Mouse (Mus musculus) CH12.LX (cell line): ENCODE results near the gene 4930455H04Rik. TPM values are rescaled to one million over a fixed set of nuclear protein-coding genes. Genes with fewer than 3 reads are reported as not detected.

ENCODE experiments used
- DNase-seq: peaks from one replicate; pipeline ENCODE4 v3.0.0-alpha.2; 2013; ENCODE audit errors: extremely low read depth
- H3K27ac ChIP-seq: 2 replicates; pipeline ENCODE4 v1.5.1; 2012; ENCODE audit warnings: low read depth, mild to moderate bottlenecking, control low read depth, moderate library complexity; ENCODE audit not compliant: insufficient read depth
- H3K27me3 ChIP-seq: replicated peaks from 2 replicates; pipeline ENCODE3; 2012; ENCODE audit warnings: inconsistent platforms
- H3K36me3 ChIP-seq, 2 experiments: replicated peaks in 1 of 2; 2 replicates each; pipeline versions ENCODE3 to v1.6.1; 2012; ENCODE audit warnings: inconsistent platforms in 1 of 2, low read length in 1 of 2, mild to moderate bottlenecking in 1 of 2, mixed read lengths in 1 of 2, moderate library complexity in 1 of 2; ENCODE audit not compliant: control insufficient read depth in 1 of 2, insufficient read depth in 1 of 2
- H3K4me1 ChIP-seq, 2 experiments: 2 replicates each; pipeline ENCODE4 v1.6.1; 2012; ENCODE audit warnings: inconsistent platforms in 1 of 2, moderate library complexity in 1 of 2; ENCODE audit not compliant: insufficient read depth in 2 of 2, control insufficient read depth in 1 of 2
- H3K4me2 ChIP-seq: 2 replicates; pipeline ENCODE4 v1.6.1; 2012; ENCODE audit warnings: low read depth, mild to moderate bottlenecking, control low read depth; ENCODE audit not compliant: poor library complexity, insufficient read depth, severe bottlenecking
- H3K4me3 ChIP-seq, 3 experiments: fragments of 150-350 bp in 1 of 3; sonication (generic) in 1 of 3; replicated peaks in 1 of 3; 2 replicates each; pipeline versions ENCODE3 to v1.5.1; 2011 to 2012; ENCODE audit warnings: low read depth in 2 of 3, low read length in 2 of 3, mild to moderate bottlenecking in 2 of 3, moderate library complexity in 2 of 3, control low read depth in 1 of 3, improper control_type of control experiment in 1 of 3, inconsistent platforms in 1 of 3, mixed read lengths in 1 of 3; ENCODE audit not compliant: poor library complexity in 1 of 3
- H3K79me2 ChIP-seq: replicated peaks from 2 replicates; pipeline ENCODE4 v1.6.1; 2012; ENCODE audit warnings: mild to moderate bottlenecking, moderate library complexity; ENCODE audit not compliant: control insufficient read depth, poor library complexity, insufficient read depth, severe bottlenecking; ENCODE audit errors: extremely low read depth
- H3K9ac ChIP-seq: 2 replicates; pipeline ENCODE4 v1.6.1; 2012; ENCODE audit warnings: low read depth, mild to moderate bottlenecking, control low read depth, moderate library complexity; ENCODE audit not compliant: insufficient read depth
- H3K9me3 ChIP-seq: replicated peaks from 2 replicates; pipeline ENCODE3; 2012; ENCODE audit warnings: low read length, inconsistent platforms, mixed read lengths
- CHD2 ChIP-seq: IDR thresholded peaks from 2 replicates; pipeline ENCODE4 v1.6.1; 2011; ENCODE audit warnings: low read length, improper control_type of control experiment
- CTCF ChIP-seq, 2 experiments: IDR thresholded peaks in 1 of 2; conservative IDR thresholded peaks in 1 of 2; 2 replicates each; pipeline ENCODE4 v1.5.1; 2011 to 2012; ENCODE audit warnings: low read depth in 2 of 2, low read length in 2 of 2, improper control_type of control experiment in 1 of 2, inconsistent platforms in 1 of 2, mild to moderate bottlenecking in 1 of 2, moderate library complexity in 1 of 2
- E2F4 ChIP-seq: IDR thresholded peaks from 2 replicates; pipeline ENCODE4 v1.6.1; 2011; ENCODE audit warnings: low read depth, low read length, improper control_type of control experiment; ENCODE audit not compliant: insufficient replicate concordance
- ELF1 ChIP-seq: IDR thresholded peaks from 2 replicates; pipeline ENCODE4 v1.6.1; 2014; ENCODE audit warnings: low read depth, mild to moderate bottlenecking, inconsistent platforms, low read length, improper control_type of control experiment
- EP300 ChIP-seq: IDR thresholded peaks from 2 replicates; pipeline ENCODE4 v1.6.1; 2011; ENCODE audit warnings: low read length, improper control_type of control experiment
- GABPA ChIP-seq: IDR thresholded peaks from 2 replicates; pipeline ENCODE4 v1.6.1; 2012; ENCODE audit warnings: low read depth, low read length, improper control_type of control experiment, inconsistent platforms; ENCODE audit not compliant: insufficient replicate concordance
- HCFC1 ChIP-seq: IDR thresholded peaks from 2 replicates; pipeline ENCODE4 v1.6.1; 2012; ENCODE audit warnings: low read depth, mild to moderate bottlenecking, inconsistent platforms, low read length, improper control_type of control experiment
- IRF4 ChIP-seq: IDR thresholded peaks from 2 replicates; pipeline ENCODE4 v1.6.1; 2014; ENCODE audit warnings: low read depth, mild to moderate bottlenecking, inconsistent platforms, low read length, improper control_type of control experiment
- JUN ChIP-seq: IDR thresholded peaks from 2 replicates; pipeline ENCODE4 v1.6.1; 2011; ENCODE audit warnings: low read depth, mild to moderate bottlenecking, low read length, improper control_type of control experiment, moderate library complexity; ENCODE audit not compliant: insufficient read depth
- JUND ChIP-seq: conservative IDR thresholded peaks from 2 replicates; pipeline ENCODE4 v1.6.1; 2011; ENCODE audit warnings: low read depth, low read length, improper control_type of control experiment
- MAFK ChIP-seq: IDR thresholded peaks from 2 replicates; pipeline ENCODE4 v1.6.1; 2011; ENCODE audit warnings: low read length, improper control_type of control experiment; ENCODE audit not compliant: insufficient replicate concordance
- MAX ChIP-seq: IDR thresholded peaks from 2 replicates; pipeline ENCODE4 v1.6.1; 2011; ENCODE audit warnings: low read length, improper control_type of control experiment
- MAZ ChIP-seq: IDR thresholded peaks from 2 replicates; pipeline ENCODE4 v1.6.1; 2012; ENCODE audit warnings: low read depth, mild to moderate bottlenecking, inconsistent platforms, low read length, improper control_type of control experiment, moderate library complexity
- MEF2A ChIP-seq: IDR thresholded peaks from 2 replicates; pipeline ENCODE4 v1.6.1; 2014; ENCODE audit warnings: low read depth, mild to moderate bottlenecking, inconsistent platforms, low read length, improper control_type of control experiment, borderline replicate concordance
- MXI1 ChIP-seq: IDR thresholded peaks from 2 replicates; pipeline ENCODE4 v1.6.1; 2011; ENCODE audit warnings: mild to moderate bottlenecking, low read depth, low read length, improper control_type of control experiment
- NELFE ChIP-seq: IDR thresholded peaks from 2 replicates; pipeline ENCODE4 v1.6.1; 2011; ENCODE audit warnings: low read depth, low read length, improper control_type of control experiment
- NRF1 ChIP-seq: IDR thresholded peaks from 2 replicates; pipeline ENCODE4 v1.6.1; 2014; ENCODE audit warnings: low read depth, mild to moderate bottlenecking, inconsistent platforms, low read length, improper control_type of control experiment, moderate library complexity
- PAX5 ChIP-seq: IDR thresholded peaks from 2 replicates; pipeline ENCODE4 v1.6.1; 2012; ENCODE audit warnings: low read length, inconsistent platforms, mixed read lengths
- POLR2AphosphoS2 ChIP-seq: IDR thresholded peaks from 2 replicates; pipeline ENCODE4 v1.6.1; 2011; ENCODE audit warnings: low read depth, low read length, improper control_type of control experiment
- RAD21 ChIP-seq: IDR thresholded peaks from 2 replicates; pipeline ENCODE4 v1.6.1; 2011; ENCODE audit warnings: low read depth, mild to moderate bottlenecking, low read length, improper control_type of control experiment, moderate library complexity
- RCOR1 ChIP-seq: conservative IDR thresholded peaks from 2 replicates; pipeline ENCODE4 v1.6.1; 2012; ENCODE audit warnings: low read depth, mild to moderate bottlenecking, inconsistent platforms, low read length, improper control_type of control experiment
- SMC3 ChIP-seq: IDR thresholded peaks from 2 replicates; pipeline ENCODE4 v1.6.1; 2011; ENCODE audit warnings: low read depth, low read length, improper control_type of control experiment
- TBP ChIP-seq: conservative IDR thresholded peaks from 2 replicates; pipeline ENCODE4 v1.6.1; 2011; ENCODE audit warnings: low read depth, low read length, improper control_type of control experiment
- TCF12 ChIP-seq: IDR thresholded peaks from 2 replicates; pipeline ENCODE4 v1.6.1; 2014; ENCODE audit warnings: low read depth, mild to moderate bottlenecking, inconsistent platforms, low read length, improper control_type of control experiment
- UBTF ChIP-seq: IDR thresholded peaks from 2 replicates; pipeline ENCODE4 v1.6.1; 2012; ENCODE audit warnings: low read depth, mild to moderate bottlenecking, inconsistent platforms, low read length, improper control_type of control experiment, moderate library complexity
- USF1 ChIP-seq: IDR thresholded peaks from 2 replicates; pipeline ENCODE4 v1.6.1; 2014; ENCODE audit warnings: low read depth, mild to moderate bottlenecking, inconsistent platforms, low read length, improper control_type of control experiment
- USF2 ChIP-seq: conservative IDR thresholded peaks from 2 replicates; pipeline ENCODE4 v1.6.1; 2011; ENCODE audit warnings: low read depth, low read length, improper control_type of control experiment
- ZC3H11A ChIP-seq: IDR thresholded peaks from 2 replicates; pipeline ENCODE4 v1.6.1; 2012; ENCODE audit warnings: low read depth, mild to moderate bottlenecking, inconsistent platforms, low read length, improper control_type of control experiment
- ZMIZ1 ChIP-seq: IDR thresholded peaks from 2 replicates; pipeline ENCODE4 v1.6.1; 2012; ENCODE audit warnings: low read depth, mild to moderate bottlenecking, inconsistent platforms, low read length, improper control_type of control experiment
- ZNF384 ChIP-seq: IDR thresholded peaks from 2 replicates; pipeline ENCODE4 v1.6.1; 2012; ENCODE audit warnings: low read depth, low read length, improper control_type of control experiment, inconsistent platforms
- dilution Hi-C: fragments of 300-500 bp; cut with MboI; formaldehyde crosslinking; loops from 2 replicates; pipeline ENCODE4 v1.14.3; 2020; ENCODE audit warnings: low sequenced_read_pairs; ENCODE audit not compliant: extremely low pct_unique_long_range_greater_than_20kb, extremely low pct_ligation_motif_present
- in situ Hi-C: fragments of 300-500 bp; cut with MboI; formaldehyde crosslinking; loops from 3 replicates; pipeline ENCODE4 v1.14.3; 2019; ENCODE audit warnings: low sequenced_read_pairs, low pct_ligation_motif_present, low pct_unique_long_range_greater_than_20kb, mixed read lengths
- polyA plus RNA-seq: library from polyadenylated mRNA; unstranded; fragments of >175 nt; gene quantifications from 2 replicates; pipeline ENCODE4 v1.2.1, GENCODE M21; 2012; ENCODE audit warnings: low read depth; ENCODE audit not compliant: insufficient read length
- total RNA-seq, 2 experiments: library from RNA; depleted of rRNA; stranded (reverse); fragments of 300-350 nt in 1 of 2; fragments of >200 nt in 1 of 2; gene quantifications; 2 replicates each; pipeline ENCODE4 v1.2.3; 2012 to 2014

Gene 4930455H04Rik
- total and polyA plus RNA-seq, 3 experiments: not detected

DNA sequence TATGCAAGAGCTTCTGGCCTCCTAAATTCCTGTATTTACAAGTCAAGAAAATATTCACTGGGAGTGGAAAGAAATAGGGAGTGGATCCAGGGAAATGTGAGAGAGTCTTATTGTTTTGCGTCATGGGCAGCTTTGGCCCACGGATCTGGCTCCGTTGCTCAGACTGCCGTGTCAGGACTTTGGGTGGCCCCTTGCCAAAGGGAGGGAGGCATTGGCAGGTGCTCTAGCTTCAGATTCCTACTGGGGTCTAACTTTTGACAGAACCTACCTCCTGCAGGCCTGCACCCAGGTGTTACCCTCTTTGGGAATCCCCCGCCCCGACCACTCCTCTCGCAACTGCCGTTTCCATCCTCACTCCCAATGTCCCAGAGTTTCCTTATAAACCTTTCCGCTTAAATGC is 3.6 kb upstream of the 4930455H04Rik start:
- in situ Hi-C loops: no loop called here
- Histone ChIP-seq H3K4me1 (no peaks in the 10 kb centered on the region), H3K79me2 (no peaks in the 10 kb centered on the region; the same call in 1 of the 2 replicates), H3K27me3 (no peaks in the 10 kb centered on the region), H3K4me2 (no peak overlapping the region), H3K4me3 (no peak overlapping the region), H3K27ac (no peak overlapping the region), H3K36me3 (no peaks in the 10 kb centered on the region), H3K9ac (no peak overlapping the region), H3K9me3 (no peaks in the 10 kb centered on the region)
- no peak for TF ChIP-seq IRF4
- TF ChIP-seq RCOR1: no peak
- TF ChIP-seq EP300: no peak
- no peak for TF ChIP-seq MEF2A
- TF ChIP-seq HCFC1: no peak
- no peak for TF ChIP-seq PAX5
- no peak for TF ChIP-seq ZMIZ1
- TF ChIP-seq MAFK: no peak
- no peak for TF ChIP-seq JUND
- TF ChIP-seq ELF1: no peak
- no peak for TF ChIP-seq NRF1
- no peak for TF ChIP-seq JUN
- TF ChIP-seq GABPA: no peak
- no peak for TF ChIP-seq POLR2AphosphoS2
- no peak for TF ChIP-seq CHD2
- TF ChIP-seq MXI1: no peak
- no peak for TF ChIP-seq ZNF384
- dilution Hi-C loops: no loop called here
- DNase-seq: no peak

DNA sequence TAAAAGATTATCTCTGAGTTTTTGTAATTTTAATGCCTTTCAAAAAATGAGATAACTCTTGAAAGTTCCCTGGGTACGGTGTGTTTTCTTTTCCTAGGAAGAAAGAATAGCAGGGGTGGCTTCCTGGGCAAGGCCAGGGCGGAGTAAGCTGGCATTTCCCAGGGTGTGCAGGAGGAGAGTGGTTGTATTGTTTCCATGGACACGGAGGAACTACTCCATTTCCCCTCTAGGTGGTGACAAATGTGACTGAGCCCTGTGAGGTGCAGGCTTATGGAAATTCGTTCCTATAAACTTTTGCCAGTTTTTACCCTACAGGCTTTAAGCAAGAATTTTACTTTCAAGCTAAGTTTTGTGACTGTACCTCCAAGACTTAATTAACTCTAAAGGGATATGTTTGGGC is 1.8 kb upstream of the 4930455H04Rik start:
- H3K9ac ChIP-seq: no peak overlapping the region
- no peaks in the 10 kb centered on the region; the same call in 1 of the 2 replicates for H3K79me2 ChIP-seq
- peak; percentile 57 for DNase-seq
- no peak overlapping the region for H3K4me2 ChIP-seq
- no peak overlapping the region for H3K4me3 ChIP-seq
- TF ChIP-seq CHD2 (no peak), TCF12 (no peak), UBTF (no peak), USF1 (no peak), ZNF384 (no peak), SMC3 (peak; percentile 53), TBP (no peak), RAD21 (peak; percentile 57), E2F4 (no peak), JUND (no peak), USF2 (no peak), EP300 (no peak), MAZ (no peak), IRF4 (no peak), HCFC1 (no peak), MAX (no peak), JUN (no peak), ZC3H11A (no peak), NELFE (no peak), CTCF (conservative IDR thresholded peaks at IDR 0.05 in 1 of 2, IDR thresholded peaks at IDR 0.05 in 1 of 2; ENCODE audit: low read depth in 2 of 2, low read length in 2 of 2) (peak; percentile 13 to 67; a peak in 3 of 4 replicates)
- TF ChIP-seq, all 38 proteins: peak for 3
- dilution Hi-C loops: no loop called here
- in situ Hi-C loops: no loop called here
- Histone ChIP-seq H3K36me3 (no peaks in the 10 kb centered on the region), H3K9me3 (no peaks in the 10 kb centered on the region), H3K27me3 (no peaks in the 10 kb centered on the region), H3K4me1 (no peaks in the 10 kb centered on the region), H3K27ac (no peak overlapping the region)
